15 mouse cellular contexts compared by ENCODE assay signal in the genomic region with DNA sequence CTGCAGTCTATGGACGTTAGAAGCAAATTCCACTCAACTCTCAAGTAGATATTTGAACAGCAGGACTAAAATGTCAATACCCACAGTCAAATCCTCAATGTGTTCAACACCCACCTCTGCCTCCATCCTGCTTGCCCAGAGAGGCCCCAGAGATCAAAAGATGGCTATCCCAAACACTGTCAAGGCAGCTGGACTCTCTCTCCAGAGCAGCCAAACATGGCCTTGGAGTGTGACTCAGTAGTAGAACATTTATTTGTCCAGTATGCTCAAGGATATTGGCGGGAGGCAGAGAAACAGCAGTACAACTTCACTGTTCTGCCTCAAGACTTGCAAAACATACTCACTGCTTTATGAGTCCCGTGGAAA. TPM values are rescaled to one million over a fixed set of nuclear protein-coding genes. Genes with fewer than 3 reads are reported as not detected.
A peak's percentile ranks its signal among the peaks of the same experiment; 100 is the strongest.
DNase-seq lines count a peak whose midpoint lies in the region; ATAC-seq and TF ChIP-seq lines count a peak whose summit lies in the region.
"Had no signal": no experiment of that assay in that cellular context is flagged by ENCODE, and none has a peak within 500 bp of the region (broad histone marks: within the 10 kb centered on the region; RNA-seq: fewer than 3 reads in every experiment).

No protein-coding gene starts in this region.

- 83% methylated on average over 3 of the region's 3 CpGs for WGBS in cerebellum, adult 2 months
- 76% methylated on average over 3 of the region's 3 CpGs for WGBS in limb, embryonic 15.5 days

- 0 out of 2 replicates have a peak overlapping the region, but pooled peaks have one; percentile 20 for H3K4me2 ChIP-seq in limb, embryonic 15.5 days
- H3K4me2 ChIP-seq: kidney, embryonic 15.5 days; neural tube, embryonic 13.5 days had no signal

- TF ChIP-seq CTCF in cerebellum, adult 2 months (IDR thresholded peaks at IDR 0.05; ENCODE audit: borderline replicate concordance, insufficient read depth, low read depth, low read length), result no peak
- no peak for TF ChIP-seq CTCF in left cerebral cortex, adult 2 months (IDR thresholded peaks at IDR 0.05)
- no peak for TF ChIP-seq CTCF in testis, adult 2 months (IDR thresholded peaks at IDR 0.05; ENCODE audit: control insufficient read depth, insufficient read depth, insufficient replicate concordance, low read depth, low read length)

- peak overlapping the region; percentile 43; the same call in 1 of the 2 replicates for H3K27ac ChIP-seq in cerebellum, adult 2 months (ENCODE audit: insufficient read depth, low read length)
- peak overlapping the region; percentile 46; the same call in 1 of the 2 replicates for H3K27ac ChIP-seq in left cerebral cortex, adult 2 months
- peak overlapping the region; percentile 79 for H3K27ac ChIP-seq in testis, adult 2 months (ENCODE audit: control insufficient read depth, insufficient read depth, low read depth, low read length)
- peak overlapping the region; percentile 69 for H3K27ac ChIP-seq in limb, embryonic 15.5 days
- H3K27ac ChIP-seq: kidney, embryonic 15.5 days; liver, embryonic 14.5 days; neural tube, embryonic 13.5 days had no signal

- H3K9ac ChIP-seq in limb, embryonic 15.5 days, result no peak overlapping the region
- H3K9ac ChIP-seq: kidney, embryonic 15.5 days; liver, embryonic 14.5 days; neural tube, embryonic 13.5 days had no signal

- no peak for DNase-seq in cerebellum, adult 2 months
- DNase-seq in cerebellum, adult 11-12 months, result no peak
- no peak for DNase-seq in left cerebral cortex, adult 2 months (ENCODE audit: extremely low spot score in 1 of 2, low spot score in 2 of 2)
- no peak for DNase-seq in left cerebral cortex, postnatal 25 days (ENCODE audit: low spot score in 2 of 2)
- no peak for DNase-seq in testis, postnatal 14 days (ENCODE audit: low spot score)
- DNase-seq: cerebellum, adult 18-20 months; gastrocnemius, postnatal 10 days; retina, postnatal 1 day had no signal

- no peaks in the 10 kb centered on the region for H3K27me3 ChIP-seq in cerebellum, adult 2 months (ENCODE audit: control insufficient read depth, insufficient read depth, low read length)
- H3K27me3 ChIP-seq in testis, adult 2 months (ENCODE audit: control insufficient read depth, insufficient read depth, low read length), result no peaks in the 10 kb centered on the region
- no peaks in the 10 kb centered on the region for H3K27me3 ChIP-seq in limb, embryonic 15.5 days
- H3K27me3 ChIP-seq: CH12.LX; kidney, embryonic 15.5 days; neural tube, embryonic 13.5 days had no signal

- H3K4me1 ChIP-seq in cerebellum, adult 2 months (ENCODE audit: control insufficient read depth, insufficient read depth, low read length), result 0 out of 2 replicates have a peak, but pooled peaks cover 2% of the 10 kb centered on the region
- peaks cover 11% of the 10 kb centered on the region for H3K4me1 ChIP-seq in testis, adult 2 months (ENCODE audit: control insufficient read depth, insufficient read depth, low read length)
- peaks cover 10% of the 10 kb centered on the region; the same call in 1 of the 2 replicates for H3K4me1 ChIP-seq in limb, embryonic 15.5 days
- H3K4me1 ChIP-seq: neural tube, embryonic 13.5 days had no signal

- intact Hi-C loops in left cerebral cortex, adult 2 months (cut with DNase I), result no loop called here
- intact Hi-C loops in left cerebral cortex, postnatal 25 days (cut with DNase I), result no loop called here

- H3K36me3 ChIP-seq in testis, adult 2 months (ENCODE audit: control insufficient read depth, insufficient read depth, low read length), result no peaks in the 10 kb centered on the region
- H3K36me3 ChIP-seq in limb, embryonic 15.5 days, result no peaks in the 10 kb centered on the region
- H3K36me3 ChIP-seq: kidney, embryonic 15.5 days; neural tube, embryonic 13.5 days had no signal

- H3K4me3 ChIP-seq in cerebellum, adult 2 months (replicated peaks; ENCODE audit: insufficient read depth, low read depth, low read length), result no peak overlapping the region
- H3K4me3 ChIP-seq in left cerebral cortex, adult 2 months, result no peak overlapping the region
- no peak overlapping the region for H3K4me3 ChIP-seq in testis, adult 2 months (ENCODE audit: control insufficient read depth, low read depth, low read length)
- no peak overlapping the region for H3K4me3 ChIP-seq in limb, embryonic 15.5 days
- H3K4me3 ChIP-seq: kidney, embryonic 15.5 days; neural tube, embryonic 13.5 days had no signal

- no peaks in the 10 kb centered on the region for H3K9me3 ChIP-seq in limb, embryonic 15.5 days
- H3K9me3 ChIP-seq: kidney, embryonic 15.5 days; neural tube, embryonic 13.5 days had no signal

- TF ChIP-seq POLR2A in cerebellum, adult 2 months (IDR thresholded peaks at IDR 0.05; ENCODE audit: borderline replicate concordance, insufficient read depth, low read length), result no peak
- no peak for TF ChIP-seq POLR2A in testis, adult 2 months (IDR thresholded peaks at IDR 0.05; ENCODE audit: control insufficient read depth, low read depth, low read length)

- no peak for ATAC-seq in limb, embryonic 15.5 days (ENCODE audit: insufficient number of reproducible peaks, low FRiP score, low TSS enrichment, low read depth)
- no peak for ATAC-seq in megakaryocyte progenitor cell, adult 5-6 weeks (replicated peaks; ENCODE audit: poor library complexity)

RNA-seq across cellular contexts. Expression of a gene that starts 11.5 kb away (rescaled TPM):
- polyA plus RNA-seq in cerebellum, adult 2 months (2012; rRNA removed), result 23.7 and 24.8 TPM in 2 replicates
- total RNA-seq in left cerebral cortex, adult 2 months (2021), result 10 to 100 TPM; 32.5 to 34.3 TPM
- total RNA-seq in left cerebral cortex, postnatal 25 days (2021), result 10 to 100 TPM; 27.4 to 37.2 TPM
- polyA plus RNA-seq in testis, adult 2 months (2012; rRNA removed), result 30.3 and 32.8 TPM in 2 replicates
- 33.0 and 39.8 TPM in 2 replicates for polyA plus RNA-seq in limb, embryonic 15.5 days (2015; fragmentation: Nextera tagmentation; extraction: Ambion mirVana)
- 3.7 and 3.8 TPM in 2 replicates for total RNA-seq in megakaryocyte progenitor cell, adult 5-6 weeks (2015)
- total RNA-seq in megakaryocyte progenitor cell, adult 5-6 weeks (2017), result 4.9 and 5.6 TPM in 2 replicates

RNA-seq across cellular contexts. Expression of a gene that starts 58.1 kb away (rescaled TPM):
- 0.05 and 0.10 TPM in 2 replicates for polyA plus RNA-seq in cerebellum, adult 2 months (2012; rRNA removed)
- under 1 TPM; 0.35 to 0.97 TPM for total RNA-seq in left cerebral cortex, adult 2 months (2021)
- under 1 TPM; 0.62 to 0.71 TPM for total RNA-seq in left cerebral cortex, postnatal 25 days (2021)
- 0.23 TPM in 2 replicates for polyA plus RNA-seq in testis, adult 2 months (2012; rRNA removed)
- 0.63 and 0.77 TPM in 2 replicates for polyA plus RNA-seq in limb, embryonic 15.5 days (2015; fragmentation: Nextera tagmentation; extraction: Ambion mirVana)
- 0.56 and 2.3 TPM in 2 replicates for total RNA-seq in megakaryocyte progenitor cell, adult 5-6 weeks (2015)
- 0.71 and 1.3 TPM in 2 replicates for total RNA-seq in megakaryocyte progenitor cell, adult 5-6 weeks (2017)

Comparison
In these comparisons a context has a peak if more than half of its experiments do, and no peak if none do; other contexts are left out.
1. RNA of a gene that starts 11.5 kb away (total RNA-seq): 27.4 to 37.2 TPM in left cerebral cortex, postnatal 25 days and 32.5 to 34.3 TPM in left cerebral cortex, adult 2 months; 3.7 to 5.6 TPM in megakaryocyte progenitor cell, adult 5-6 weeks; every median in the first group is over 4 times any median in the second.
2. Peak in every context shown above with its lines, with median percentiles within 50 percentile points of each other: H3K27ac ChIP-seq.